Mouse (Mus musculus) erythroblast, adult 5-6 weeks (primary cell): ENCODE results near the gene Upk1a. TPM values are rescaled to one million over a fixed set of nuclear protein-coding genes. Genes with fewer than 3 reads are reported as not detected.

Experiments used
- ATAC-seq: replicated peaks from 2 replicates; pipeline ENCODE4 v1.8.0; 2016; ENCODE audit warnings: moderate number of reproducible peaks, mild to moderate bottlenecking, moderate TSS enrichment, inconsistent platforms; ENCODE audit not compliant: poor library complexity, low FRiP score, severe bottlenecking
- total RNA-seq, 2 experiments: library from RNA; stranded (forward) in 1 of 2; stranded (reverse) in 1 of 2; fragments of 150-400 nt in 1 of 2; fragments of 200-764, 138-1000 nt in 1 of 2; gene quantifications; 2 replicates each; pipeline versions ENCODE4 v1.2.3 to v1.2.4; 2015 to 2017; ENCODE audit warnings: low replicate concordance in 2 of 2

Upk1a gene
- total RNA-seq, 2 experiments from 2014 or later = not detected

- no peak for ATAC-seq
Observed at GRCm38 (mm10) chr7:30604944-30605343, 7.7 kb downstream of the Upk1a start.

GRCm38 (mm10) chr7:30604424-30604823 is 8.2 kb downstream of the Upk1a start:
- ATAC-seq = no peak

- no peak for ATAC-seq
Observed at GRCm38 (mm10) chr7:30602583-30602982, 10.1 kb downstream of the Upk1a start.

GRCm38 (mm10) chr7:30600651-30601050 is 12.0 kb downstream of the Upk1a start:
- ATAC-seq = no peak

GRCm38 (mm10) chr7:30599933-30600353 is 12.7 kb downstream of the Upk1a start:
- peak; percentile 98 for ATAC-seq

- ATAC-seq = no peak
Observed at GRCm38 (mm10) chr7:30598786-30599185, 13.9 kb downstream of the Upk1a start, which contains the start of gene Zbtb32. Gene Zbtb32, minus strand, starts transcription at chr7:30598909.

- ATAC-seq = no peak
Observed at GRCm38 (mm10) chr7:30596811-30597210, 15.8 kb downstream of the Upk1a start.

- no peak for ATAC-seq
Observed at GRCm38 (mm10) chr7:30596093-30596492, 16.6 kb downstream of the Upk1a start.

- ATAC-seq = no peak
Observed at GRCm38 (mm10) chr7:30594510-30595024, 18.1 kb downstream of the Upk1a start.

GRCm38 (mm10) chr7:30593579-30594509 is 18.8 kb downstream of the Upk1a start:
- no peak for ATAC-seq

GRCm38 (mm10) chr7:30592772-30593423 is 19.7 kb downstream of the Upk1a start:
- ATAC-seq = no peak

GRCm38 (mm10) chr7:30591605-30591951 is 21.1 kb downstream of the Upk1a start:
- ATAC-seq = no peak

- no peak for ATAC-seq
Observed at GRCm38 (mm10) chr7:30590927-30591604, 21.6 kb downstream of the Upk1a start.

GRCm38 (mm10) chr7:30589435-30590301 is 23.0 kb downstream of the Upk1a start:
- peak; percentile 56 for ATAC-seq

GRCm38 (mm10) chr7:30588676-30589434 is 23.8 kb downstream of the Upk1a start, which contains the start of gene Kmt2b:
Gene Kmt2b, minus strand, starts transcription at chr7:30588726.
- peak; percentile 88 for ATAC-seq

GRCm38 (mm10) chr7:30587842-30588667 is 24.6 kb downstream of the Upk1a start:
- ATAC-seq = 0 out of 2 replicates have a peak, but pooled peaks have one; percentile 6

- ATAC-seq = no peak
Observed at GRCm38 (mm10) chr7:30586455-30587020, 26.1 kb downstream of the Upk1a start.
